Mouse (Mus musculus) kidney, adult 2 months (tissue): ENCODE measurements around the gene Glrx5.

Experiments
- CTCF ChIP-seq: fragments of 200-500 bp; conservative IDR thresholded peaks from 2 replicates; pipeline ENCODE4 v1.5.1; 2011; ENCODE audit warnings: low read depth, mild to moderate bottlenecking, control low read depth, low read length, moderate library complexity, mixed read lengths; ENCODE audit not compliant: insufficient read depth, insufficient read length
- POLR2A ChIP-seq: fragments of 200-500 bp; IDR thresholded peaks from one replicate; pipeline ENCODE4 v1.6.1; 2011; ENCODE audit warnings: low read depth, low read length, control low read depth

- TF ChIP-seq POLR2A (no peak), CTCF (no peak)
Observed at GRCm38 (mm10) chr12:104986001-104986400, 46.5 kb upstream of the Glrx5 start.
